Mouse (Mus musculus) intestine, postnatal 0 days (tissue): Measurements from ENCODE around the gene Rasip1. TPM values are rescaled to one million over a fixed set of nuclear protein-coding genes. Genes with fewer than 3 reads are reported as not detected.

ENCODE experiments used
- ATAC-seq: fragments of 200-750 bp; cut with Nextera tagmentation; 2 replicates; pipeline ENCODE4 v1.8.0; 2017; ENCODE audit warnings: mild to moderate bottlenecking, moderate TSS enrichment, moderate library complexity
- H3K27ac ChIP-seq: fragments of 300-500 bp; sonication (generic); 2 replicates; pipeline ENCODE4 v1.5.1; 2014; ENCODE audit warnings: mild to moderate bottlenecking, low read depth, low read length, moderate library complexity
- H3K27me3 ChIP-seq: fragments of 300-500 bp; sonication (generic); replicated peaks from 2 replicates; pipeline ENCODE4 v1.6.1; 2014; ENCODE audit warnings: low read length, mixed read lengths; ENCODE audit not compliant: control insufficient read depth, insufficient read depth
- H3K36me3 ChIP-seq: fragments of 300-500 bp; sonication (generic); 2 replicates; pipeline ENCODE4 v1.6.1; 2014; ENCODE audit warnings: mild to moderate bottlenecking, moderate library complexity; ENCODE audit not compliant: control insufficient read depth, insufficient read depth
- H3K4me1 ChIP-seq: fragments of 300-500 bp; sonication (generic); replicated peaks from 2 replicates; pipeline ENCODE4 v1.6.1; 2014; ENCODE audit warnings: antibody characterized with exemption, low read length, mixed read lengths; ENCODE audit not compliant: control insufficient read depth, insufficient read depth
- H3K4me2 ChIP-seq: fragments of 300-500 bp; sonication (generic); replicated peaks from 2 replicates; pipeline ENCODE4 v1.6.1; 2014; ENCODE audit warnings: low read depth, mild to moderate bottlenecking, moderate library complexity
- H3K4me3 ChIP-seq: fragments of 300-500 bp; sonication (generic); 2 replicates; pipeline ENCODE4 v1.5.1; 2014; ENCODE audit warnings: low read depth, low read length
- H3K9ac ChIP-seq: fragments of 300-500 bp; sonication (generic); 2 replicates; pipeline ENCODE4 v1.6.1; 2014; ENCODE audit warnings: mild to moderate bottlenecking, low read depth, low read length
- H3K9me3 ChIP-seq: fragments of 300-500 bp; sonication (generic); 2 replicates; pipeline ENCODE4 v1.6.1; 2016; ENCODE audit warnings: mixed run types; ENCODE audit not compliant: control insufficient read depth
- CTCF ChIP-seq: sonication (generic); IDR thresholded peaks from 2 replicates; pipeline ENCODE4 v1.5.1; 2016; ENCODE audit warnings: low read depth, mild to moderate bottlenecking, control low read depth, antibody characterized with exemption, moderate library complexity
- WGBS: fragments of 180-500 bp; shearing (Covaris S2); extraction: QIAGEN DNeasy Blood & Tissue Kit; methylation state at CpG from one replicate; pipeline ENCODE4 v1.1.7; 2014; 5-methylcytosine and 5-hydroxymethylcytosine counted together
- polyA plus RNA-seq: library from polyadenylated mRNA; unstranded; fragments of >200 nt; fragmentation: Nextera tagmentation; extraction: Ambion mirVana; gene quantifications from 2 replicates; pipeline ENCODE4 v1.2.1, GENCODE M21; 2015

The Rasip1 gene
- polyA plus RNA-seq, 1 experiment from 2014 or later = 6.1 TPM

DNA sequence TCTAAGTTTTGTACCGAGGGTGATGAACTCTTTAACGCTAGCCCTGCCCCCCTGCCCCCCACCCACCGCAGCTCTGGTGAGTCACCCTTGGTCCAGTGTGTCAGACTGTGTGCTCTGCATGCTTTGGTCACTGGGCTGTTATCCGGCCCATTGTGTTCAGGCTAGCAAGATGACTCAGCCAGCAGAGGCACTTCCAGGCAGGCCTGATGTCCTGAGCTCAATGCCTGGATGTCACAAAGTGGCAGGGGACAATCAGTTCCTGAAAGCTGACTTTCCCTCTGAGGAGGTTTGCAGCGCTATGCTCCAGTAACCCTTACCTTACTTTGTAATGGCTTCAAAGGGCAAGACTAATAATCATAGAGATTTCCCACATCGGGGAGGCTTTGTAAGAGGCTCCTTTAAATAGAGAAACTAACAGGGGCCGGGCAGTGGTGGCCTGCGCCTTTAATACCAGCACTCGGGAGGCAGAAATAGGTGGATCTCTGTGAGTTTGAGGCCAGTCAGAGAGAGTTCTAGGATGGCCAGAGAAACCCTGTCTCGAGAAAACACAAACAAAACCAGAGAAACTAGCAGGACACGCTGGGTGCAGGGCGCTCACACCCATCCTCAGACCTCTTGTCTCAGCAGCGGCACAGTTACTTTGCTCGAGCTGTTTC is 52.8 kb downstream of the Rasip1 start:
- Histone ChIP-seq H3K9ac (no peak overlapping the region), H3K4me3 (no peak overlapping the region), H3K4me1 (peaks cover 3% of the 10 kb centered on the region; the same call in 1 of the 2 replicates), H3K36me3 (no peaks in the 10 kb centered on the region), H3K4me2 (no peak overlapping the region), H3K9me3 (no peaks in the 10 kb centered on the region), H3K27me3 (peaks cover 43% of the 10 kb centered on the region), H3K27ac (peak overlapping the region; percentile 35; the same call in 1 of the 2 replicates)
- no peak for TF ChIP-seq CTCF
- 59% methylated on average over 14 of the region's 14 CpGs for WGBS
- ATAC-seq = 0 out of 2 replicates have a peak, but pooled peaks have one; percentile 31

DNA sequence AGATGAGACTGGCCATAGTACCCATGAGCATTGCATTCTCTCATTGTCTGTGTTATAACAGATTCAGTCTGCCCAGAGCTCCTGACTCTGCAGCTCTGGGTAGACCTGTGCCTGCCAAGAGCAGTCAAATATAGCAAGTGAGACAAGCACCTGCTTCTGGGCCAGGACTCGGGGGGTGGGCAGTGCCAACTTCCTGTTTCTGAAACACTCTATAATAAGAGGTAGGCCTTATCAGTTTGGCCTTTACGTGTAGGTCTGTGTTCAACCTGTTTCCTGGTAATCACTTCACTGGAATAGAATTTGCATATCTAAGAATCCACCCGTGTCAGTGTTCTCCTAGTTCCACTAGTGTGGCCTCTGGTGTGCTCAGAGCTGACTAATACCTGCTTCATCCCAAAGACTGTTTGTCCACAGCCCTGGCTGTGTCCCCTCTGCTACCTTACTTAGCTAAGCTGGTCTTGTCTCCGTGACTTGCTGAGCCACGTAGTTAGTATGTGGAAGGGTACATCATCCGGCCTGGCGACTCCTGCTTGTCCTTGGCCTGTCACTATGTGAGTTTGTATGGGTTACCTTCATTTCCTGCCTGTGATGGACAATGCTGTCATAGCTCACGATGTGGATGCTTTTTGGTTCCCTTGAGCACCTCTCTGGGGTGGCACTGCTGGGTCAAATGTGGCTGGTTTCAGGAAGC is 53.9 kb downstream of the Rasip1 start:
- H3K4me1 ChIP-seq = peaks cover 3% of the 10 kb centered on the region; the same call in 1 of the 2 replicates
- H3K4me2 ChIP-seq = no peak overlapping the region
- H3K36me3 ChIP-seq = no peaks in the 10 kb centered on the region
- H3K4me3 ChIP-seq = no peak overlapping the region
- H3K27me3 ChIP-seq = peaks cover 40% of the 10 kb centered on the region
- TF ChIP-seq CTCF = no peak
- ATAC-seq = no peak
- H3K9ac ChIP-seq = no peak overlapping the region
- no peaks in the 10 kb centered on the region for H3K9me3 ChIP-seq
- WGBS = 67% methylated on average over 8 of the region's 8 CpGs
- H3K27ac ChIP-seq = no peak overlapping the region

GRCm38 (mm10) chr7:45682144-45683126 is 55.1 kb downstream of the Rasip1 start:
- Histone ChIP-seq H3K27ac (peak overlapping the region; percentile 28; the same call in 1 of the 2 replicates), H3K9ac (peak overlapping the region; percentile 37; the same call in 1 of the 2 replicates), H3K27me3 (peaks cover 32% of the 10 kb centered on the region), H3K4me3 (no peak overlapping the region), H3K9me3 (no peaks in the 10 kb centered on the region), H3K4me2 (peak overlapping the region; percentile 49), H3K4me1 (peaks cover 3% of the 10 kb centered on the region; the same call in 1 of the 2 replicates), H3K36me3 (no peaks in the 10 kb centered on the region)
- 26% methylated on average over 14 of the region's 14 CpGs for WGBS
- peak; percentile 23; the same call in 1 of the 2 replicates for ATAC-seq
- peak; percentile 100 for TF ChIP-seq CTCF

DNA sequence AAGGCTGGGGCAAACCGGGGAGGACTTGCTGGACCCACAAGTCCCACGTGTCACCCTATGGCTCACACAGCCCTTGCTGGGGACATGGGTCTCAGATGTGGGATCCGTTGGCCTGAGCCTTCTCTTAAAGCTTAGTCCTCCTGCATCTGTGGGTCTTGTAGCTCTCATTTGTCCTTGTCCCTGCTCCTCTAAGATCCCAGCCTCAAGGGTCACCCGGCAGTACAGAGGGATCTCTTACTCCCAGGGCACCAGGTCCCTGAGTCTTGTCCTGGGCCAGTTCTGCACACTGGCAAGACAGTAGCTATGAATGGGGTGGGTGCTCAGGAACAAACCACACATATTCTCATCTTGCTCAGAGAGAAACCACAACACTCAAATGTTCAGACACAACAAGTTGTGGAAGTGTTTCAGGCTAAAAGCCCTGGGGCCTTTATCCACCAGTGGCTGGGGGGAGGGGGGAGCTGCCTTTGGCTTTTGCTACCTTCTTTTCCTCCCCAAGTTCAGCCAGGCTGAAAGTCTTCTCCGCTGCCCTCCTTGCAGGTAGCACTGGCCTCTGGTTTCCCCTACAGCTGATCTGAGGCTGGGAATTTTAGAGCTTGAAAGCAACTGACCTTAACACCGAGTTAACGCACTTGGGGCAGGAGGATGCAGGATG is 56.2 kb downstream of the Rasip1 start, which contains the start of gene Ntn5:
Gene Ntn5 (plus strand): TSS at position 627 of the 655 bp plus-strand sequence.
- no peak for TF ChIP-seq CTCF
- 84% methylated on average over 7 of the region's 7 CpGs for WGBS
- Histone ChIP-seq H3K4me3 (no peak within 1 kb of the TSS), H3K36me3 (no peaks in the 10 kb centered on the region), H3K9me3 (no peaks in the 10 kb centered on the region), H3K4me1 (peaks cover 3% of the 10 kb centered on the region; the same call in 1 of the 2 replicates), H3K27ac (no peak within 1 kb of the TSS), H3K9ac (no peak within 1 kb of the TSS), H3K27me3 (peaks cover 25% of the 10 kb centered on the region), H3K4me2 (no peak within 1 kb of the TSS)
- ATAC-seq = no peak

DNA sequence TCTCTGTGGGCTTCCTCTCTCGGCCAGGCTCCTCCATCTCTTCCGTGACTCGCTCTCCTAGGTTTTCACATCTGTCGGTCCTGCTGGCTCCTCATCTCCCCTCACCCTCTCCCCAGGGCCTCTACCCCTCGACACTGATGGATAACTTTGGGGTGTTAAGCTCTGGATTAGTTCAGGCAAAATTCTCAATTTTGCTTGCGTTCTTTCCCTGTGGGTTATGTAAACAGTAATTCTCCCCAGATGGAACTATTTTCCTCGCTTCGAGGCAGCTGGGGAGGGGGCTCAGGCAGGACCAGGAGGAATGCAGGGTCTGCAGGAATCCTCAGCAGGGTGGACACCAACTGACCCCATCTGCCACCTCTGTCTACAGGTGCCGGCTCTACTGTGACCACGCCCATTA is 58.5 kb downstream of the Rasip1 start:
- Histone ChIP-seq H3K36me3 (no peaks in the 10 kb centered on the region), H3K4me2 (no peak overlapping the region), H3K9ac (no peak overlapping the region), H3K4me1 (peaks cover 3% of the 10 kb centered on the region; the same call in 1 of the 2 replicates), H3K27ac (no peak overlapping the region), H3K27me3 (peaks cover 22% of the 10 kb centered on the region), H3K9me3 (no peaks in the 10 kb centered on the region), H3K4me3 (no peak overlapping the region)
- TF ChIP-seq CTCF = no peak
- WGBS = 43% methylated on average over 10 of the region's 10 CpGs
- ATAC-seq = no peak
